Mouse (Mus musculus) lung, postnatal 10 days (tissue): ENCODE data around the gene Pyroxd2.
A peak's percentile ranks its signal among the peaks of the same experiment; 100 is the strongest.
"Not testable (repeated sequence)": the region's sequence is repeated elsewhere in the genome, so short reads cannot be mapped to it uniquely, and the experiment has no call there.

ENCODE experiments used
- DNase-seq: peaks from one replicate; pipeline ENCODE4 v3.0.0; 2021

Pyroxd2 gene

DNA sequence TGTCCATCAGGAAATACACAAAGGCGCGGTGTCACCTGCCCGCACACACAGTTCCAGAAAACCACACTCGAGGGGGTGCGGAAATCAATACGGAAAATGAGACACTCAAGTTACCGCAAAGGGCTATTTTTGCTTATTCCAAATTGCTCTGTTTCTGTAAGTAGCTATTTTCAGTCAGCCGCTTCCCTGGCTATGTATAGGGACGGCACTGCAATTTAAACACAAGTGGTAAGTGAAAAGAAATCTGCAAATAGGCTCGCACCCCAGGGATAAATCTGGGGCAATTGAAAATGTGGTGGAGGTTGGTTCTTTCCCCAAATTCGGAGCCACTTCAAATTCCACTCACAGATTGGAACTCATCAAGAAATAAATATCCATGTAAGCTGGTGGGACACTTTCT is 63.3 kb downstream of the Pyroxd2 start:
- DNase-seq, result no peak

DNA sequence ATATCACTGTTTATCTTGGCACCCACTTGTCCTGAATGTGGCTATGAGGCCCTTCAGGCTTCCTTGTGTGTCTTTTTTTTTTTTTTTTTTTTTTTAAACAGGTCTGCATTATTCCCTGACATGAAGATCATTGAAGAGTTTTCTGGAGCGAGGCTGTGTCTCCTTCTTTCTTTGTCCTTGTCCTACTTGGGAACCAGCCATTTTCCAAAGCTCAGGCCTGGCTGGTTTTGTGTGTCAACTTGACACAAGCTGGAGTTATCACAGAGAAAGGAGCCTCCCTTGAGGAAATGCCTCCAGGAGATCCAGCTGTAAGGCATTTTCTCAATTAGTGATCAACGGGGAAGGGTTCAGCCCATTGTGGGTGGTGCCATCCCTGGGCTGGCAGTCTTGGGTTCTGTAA is 69.8 kb downstream of the Pyroxd2 start:
- not testable (repeated sequence) for DNase-seq

DNA sequence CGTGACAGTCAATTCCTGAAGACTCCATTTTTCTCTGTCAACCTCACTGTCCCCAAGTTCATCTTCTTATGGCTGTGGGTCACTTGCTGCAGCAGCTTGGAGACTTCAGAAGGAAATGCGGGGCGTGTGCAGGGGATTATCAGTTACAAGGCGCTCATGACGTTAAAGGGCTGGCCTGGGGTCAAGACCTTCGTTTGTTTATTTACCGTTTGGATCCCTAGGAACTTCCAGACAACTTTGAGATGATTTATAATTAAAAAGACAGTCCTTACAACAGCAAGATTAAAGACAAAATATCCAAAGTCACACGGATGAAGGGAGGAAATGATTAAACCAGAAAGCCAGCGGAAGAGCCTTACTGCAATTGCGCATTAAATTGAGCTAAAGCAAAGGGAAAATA is 74.4 kb downstream of the Pyroxd2 start:
- peak; percentile 13 for DNase-seq

DNA sequence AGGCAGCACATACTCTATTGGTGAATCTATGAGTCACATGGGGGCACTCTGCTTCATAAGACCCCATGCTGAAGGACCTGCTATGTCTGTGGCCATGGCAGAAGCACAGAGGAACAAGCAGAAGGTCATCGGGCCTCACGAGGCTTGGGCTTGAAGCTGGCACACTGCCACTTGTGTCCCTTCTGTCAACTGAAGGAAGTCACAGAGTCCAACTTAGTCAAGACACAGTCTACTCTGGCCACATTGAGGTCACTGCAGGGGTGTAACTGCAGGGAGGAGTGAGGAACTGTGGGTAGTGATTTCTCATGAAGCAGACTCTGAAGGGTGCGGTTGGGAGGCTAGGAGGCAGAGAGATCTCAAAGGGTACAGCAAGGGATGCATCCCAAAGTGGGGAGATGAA is 75.1 kb downstream of the Pyroxd2 start:
- no peak for DNase-seq

DNA sequence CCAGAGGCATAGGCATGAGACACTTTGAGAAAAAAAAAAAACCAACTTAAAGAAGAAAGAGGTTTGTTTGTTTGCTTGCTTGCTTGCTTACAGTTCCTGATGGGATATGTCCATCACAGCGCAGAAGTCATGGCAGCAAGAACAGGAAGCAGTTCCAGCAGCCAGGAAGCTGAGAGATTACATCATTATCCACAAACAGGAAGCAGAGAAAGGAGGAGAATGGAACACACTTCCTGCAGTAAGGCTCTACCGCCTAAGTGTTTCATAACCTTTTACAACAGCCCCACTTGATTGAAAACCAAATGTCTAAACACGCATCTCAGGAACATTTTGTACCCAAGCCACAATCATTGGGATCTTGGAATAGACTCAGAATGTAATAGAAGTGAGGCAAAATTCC is 75.6 kb downstream of the Pyroxd2 start:
- DNase-seq, result no peak
